Mouse (Mus musculus) ES-E14 (cell line): Measurements from ENCODE around the gene Brip1.

Experiments
- CHD2 ChIP-seq: IDR thresholded peaks from 2 replicates; pipeline ENCODE4 v1.6.1; 2014; ENCODE audit warnings: mild to moderate bottlenecking, low read depth, low read length, inconsistent platforms
- HCFC1 ChIP-seq: IDR thresholded peaks from 2 replicates; pipeline ENCODE4 v1.6.1; 2012; ENCODE audit warnings: low read length, inconsistent platforms, borderline replicate concordance; ENCODE audit not compliant: insufficient read depth
- MAFK ChIP-seq: IDR thresholded peaks from 2 replicates; pipeline ENCODE4 v1.6.1; 2014; ENCODE audit warnings: mild to moderate bottlenecking, low read depth, low read length, inconsistent platforms; ENCODE audit not compliant: insufficient read depth
- ZNF384 ChIP-seq: IDR thresholded peaks from 2 replicates; pipeline ENCODE4 v1.6.1; 2012; ENCODE audit warnings: low read depth, low read length, inconsistent platforms

- TF ChIP-seq MAFK: no peak
- TF ChIP-seq CHD2: no peak
- TF ChIP-seq HCFC1: no peak
- no peak for TF ChIP-seq ZNF384
These were observed 4.0 kb upstream of the Brip1 start for GRCm38 (mm10) chr11:86205031-86205430.
